ENCODE assay signal across 8 mouse cellular contexts in genomic region chr19:36533082-36533481, GRCm38 (mm10). TPM values are rescaled to one million over a fixed set of nuclear protein-coding genes. Genes with fewer than 3 reads are reported as not detected.
A peak's percentile ranks its signal among the peaks of the same experiment; 100 is the strongest.
DNase-seq lines count a peak whose midpoint lies in the region; ATAC-seq and TF ChIP-seq lines count a peak whose summit lies in the region.

No protein-coding gene starts in this region.

- intact Hi-C loops in left cerebral cortex, postnatal 4 days (cut with DNase I): no loop called here

- ATAC-seq in inflammation-experienced regulatory T-cells, adult 6 months: no peak

- peak; percentile 31; the same call in 1 of the 2 replicates for TF ChIP-seq CTCF in brain, embryonic 14.5 days (IDR thresholded peaks at IDR 0.05; ENCODE audit: borderline replicate concordance, extremely low read depth, insufficient read depth, insufficient read length)

- peak; percentile 25 for DNase-seq in adrenal gland, postnatal 10 days
- no peak for DNase-seq in adrenal gland, adult 18-20 months (ENCODE audit: low spot score in 2 of 2)
- DNase-seq in left cerebral cortex, postnatal 4 days: peak; percentile 54
- no peak for DNase-seq in left cerebral cortex, adult 8-10 months (ENCODE audit: low spot score in 2 of 2)
- peak; percentile 44 for DNase-seq in brain, embryonic 14.5 days (ENCODE audit: low read depth)
- DNase-seq in naive thymus-derived CD4-positive, alpha-beta T cell, adult 2 months (ENCODE audit: low read depth): peak; percentile 74
- DNase-seq in left cerebral cortex, adult 18-20 months (ENCODE audit: low spot score in 2 of 2): no peak

- TF ChIP-seq POLR2A in brain, embryonic 14.5 days (IDR thresholded peaks at IDR 0.05; ENCODE audit: borderline replicate concordance, extremely low read depth, insufficient read depth, insufficient read length, poor library complexity, severe bottlenecking): no peak

RNA-seq across cellular contexts. Expression of gene Hectd2, which starts 21.4 kb away (rescaled TPM):
- total RNA-seq in adrenal gland, postnatal 10 days (2021): 1 to 10 TPM; 2.4 to 2.6 TPM
- total RNA-seq in adrenal gland, adult 18-20 months (2021): 1 to 10 TPM; 1.4 to 2.7 TPM
- 10 to 100 TPM; 26.2 to 27.7 TPM for total RNA-seq in left cerebral cortex, postnatal 4 days (2021)
- 10 to 100 TPM; 15.9 to 18.4 (median 17.6) TPM for total RNA-seq in left cerebral cortex, adult 8-10 months (2022)
- polyA plus RNA-seq in brain, embryonic 14.5 days (2012; rRNA removed): 15.9 and 17.5 TPM in 2 replicates
- 1 to 10 TPM; 1.4 to 2.1 (median 1.8) TPM for polyA plus RNA-seq in inflammation-experienced regulatory T-cells, adult 6 months (2017; shearing (Covaris generic))
- total RNA-seq in left cerebral cortex, adult 18-20 months (2021): 10 to 100 TPM; 19.4 to 21.2 TPM

Comparison
In these comparisons a context has a peak if more than half of its experiments do, and no peak if none do; other contexts are left out.
1. DNase-seq: peak in adrenal gland, postnatal 10 days (single experiment), left cerebral cortex, postnatal 4 days (single experiment), brain, embryonic 14.5 days (single experiment) and naive thymus-derived CD4-positive, alpha-beta T cell, adult 2 months (single experiment); none in adrenal gland, adult 18-20 months (0 of 2), left cerebral cortex, adult 8-10 months (0 of 2) and left cerebral cortex, adult 18-20 months (0 of 2).
2. RNA of gene Hectd2, which starts 21.4 kb away (total RNA-seq): 26.2 to 27.7 TPM in left cerebral cortex, postnatal 4 days, 19.4 to 21.2 TPM in left cerebral cortex, adult 18-20 months and 15.9 to 18.4 TPM in left cerebral cortex, adult 8-10 months; 1.4 to 2.7 TPM in adrenal gland, adult 18-20 months and 2.4 to 2.6 TPM in adrenal gland, postnatal 10 days; every median in the first group is over 4 times any median in the second.